Mouse (Mus musculus) liver, adult 2 months (tissue): ENCODE results near the gene Cbx3. TPM values are rescaled to one million over a fixed set of nuclear protein-coding genes. Genes with fewer than 3 reads are reported as not detected.

Source experiments
- DNase-seq: peaks from one replicate; pipeline ENCODE4 v3.0.0-alpha.2; 2011; ENCODE audit warnings: low read depth, low spot score; ENCODE audit errors: extremely low read depth
- H3K27ac ChIP-seq: fragments of 200-500 bp; replicated peaks from 2 replicates; pipeline ENCODE4 v1.5.1; 2012; ENCODE audit warnings: low read depth, mild to moderate bottlenecking, control low read depth, inconsistent platforms, low read length; ENCODE audit not compliant: insufficient read depth
- H3K27me3 ChIP-seq: fragments of 200-500 bp; 2 replicates; pipeline ENCODE4 v1.6.1; 2012; ENCODE audit warnings: mild to moderate bottlenecking, moderate library complexity, low read length, inconsistent platforms; ENCODE audit not compliant: control insufficient read depth, insufficient read depth
- H3K36me3 ChIP-seq: fragments of 200-500 bp; 2 replicates; pipeline ENCODE4 v1.6.1; 2012; ENCODE audit warnings: low read length, inconsistent platforms; ENCODE audit not compliant: control insufficient read depth, insufficient read depth
- H3K4me1 ChIP-seq: fragments of 200-500 bp; 2 replicates; pipeline ENCODE4 v1.6.1; 2011; ENCODE audit warnings: low read length; ENCODE audit not compliant: control insufficient read depth, insufficient read depth
- H3K4me3 ChIP-seq: fragments of 200-500 bp; 2 replicates; pipeline ENCODE4 v1.5.1; 2011; ENCODE audit warnings: low read depth, mild to moderate bottlenecking, control low read depth, low read length, moderate library complexity; ENCODE audit not compliant: insufficient read depth
- H3K79me2 ChIP-seq: fragments of 200-500 bp; 2 replicates; pipeline ENCODE4 v1.6.1; 2012; ENCODE audit warnings: inconsistent platforms, mild to moderate bottlenecking, low read length, moderate library complexity; ENCODE audit not compliant: control insufficient read depth, insufficient read depth
- H3K9ac ChIP-seq: fragments of 200-500 bp; 2 replicates; pipeline ENCODE4 v1.6.1; 2012; ENCODE audit warnings: low read depth, mild to moderate bottlenecking, control low read depth, inconsistent platforms, low read length
- CTCF ChIP-seq: fragments of 200-500 bp; IDR thresholded peaks from 2 replicates; pipeline ENCODE4 v1.5.1; 2011; ENCODE audit warnings: low read depth, low read length, control low read depth
- POLR2A ChIP-seq: fragments of 200-500 bp; IDR thresholded peaks from 2 replicates; pipeline ENCODE4 v1.6.1; 2011; ENCODE audit warnings: low read length, control low read depth; ENCODE audit not compliant: insufficient read depth; ENCODE audit errors: extremely low read depth
- WGBS: fragments of 180-500 bp; shearing (Covaris S2); methylation state at CpG from one replicate; pipeline ENCODE4 v1.1.7; 2018; 5-methylcytosine and 5-hydroxymethylcytosine counted together
- polyA plus RNA-seq: library from polyadenylated mRNA; depleted of rRNA; stranded (reverse); fragments of >200 nt; gene quantifications from 2 replicates; pipeline ENCODE4 v1.2.3, GENCODE M21; 2012
- total RNA-seq: library from RNA; depleted of rRNA; stranded (reverse); fragments of >200 nt; gene quantifications from 2 replicates; pipeline ENCODE4 v1.2.3, GENCODE M21; 2014

The Cbx3 gene
- total and polyA plus RNA-seq, 2 experiments = 3.7 to 42.0 TPM

DNA sequence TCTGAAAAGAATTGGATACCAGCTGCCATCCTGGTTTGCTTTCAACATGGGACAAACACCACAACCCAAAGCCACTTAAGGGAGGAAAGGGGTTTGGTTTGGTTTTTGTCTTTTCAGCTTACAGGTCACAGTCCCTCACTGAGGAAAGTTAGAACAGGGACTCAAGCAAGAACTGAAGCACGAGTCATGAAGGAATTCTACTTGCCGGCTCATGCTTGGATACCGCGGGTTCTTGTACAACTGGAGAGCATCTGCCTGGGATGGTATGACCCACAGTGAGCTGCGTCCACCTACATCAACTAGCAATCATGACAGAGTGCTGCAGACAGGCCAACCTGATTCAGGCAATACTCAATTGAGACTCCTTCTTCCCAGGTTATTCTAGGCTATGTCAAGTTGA is 16.6 kb downstream of the Cbx3 start:
- whole genome bisulfite sequencing = 95% methylated on average over 5 of the region's 5 CpGs
- no peak for TF ChIP-seq POLR2A
- TF ChIP-seq CTCF = no peak
- no peak for DNase-seq
- Histone ChIP-seq H3K4me1 (no peaks in the 10 kb centered on the region), H3K4me3 (no peak overlapping the region), H3K36me3 (peaks cover 6% of the 10 kb centered on the region; the same call in 1 of the 2 replicates), H3K27me3 (no peaks in the 10 kb centered on the region), H3K79me2 (no peaks in the 10 kb centered on the region), H3K27ac (no peak overlapping the region), H3K9ac (no peak overlapping the region)

DNA sequence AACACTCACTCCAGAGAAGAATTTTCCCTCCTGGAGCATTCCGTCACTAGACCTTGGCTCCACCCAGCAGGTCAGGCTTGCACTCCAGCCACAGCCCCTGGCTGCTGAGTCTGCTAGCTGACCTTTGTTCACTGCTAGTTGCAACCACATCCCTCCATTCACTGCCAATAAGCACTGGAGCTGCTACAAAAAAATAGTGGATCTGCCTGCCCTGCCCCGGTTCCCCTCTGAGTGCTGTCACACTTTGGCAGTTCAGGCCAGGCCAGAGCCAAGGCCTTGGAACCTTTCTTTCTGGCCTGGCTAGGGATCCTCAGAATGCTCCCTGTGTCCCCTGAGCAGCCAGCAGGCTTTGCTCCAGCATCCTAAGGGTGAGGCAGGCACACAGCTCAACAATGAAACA is 19.6 kb downstream of the Cbx3 start:
- Histone ChIP-seq H3K9ac (no peak overlapping the region), H3K27me3 (no peaks in the 10 kb centered on the region), H3K36me3 (no peaks in the 10 kb centered on the region), H3K79me2 (no peaks in the 10 kb centered on the region), H3K27ac (no peak overlapping the region), H3K4me3 (no peak overlapping the region), H3K4me1 (no peaks in the 10 kb centered on the region)
- WGBS = 18% methylated on average over 2 of the region's 2 CpGs
- TF ChIP-seq CTCF (no peak), POLR2A (no peak)
- peak; percentile 95 for DNase-seq

DNA sequence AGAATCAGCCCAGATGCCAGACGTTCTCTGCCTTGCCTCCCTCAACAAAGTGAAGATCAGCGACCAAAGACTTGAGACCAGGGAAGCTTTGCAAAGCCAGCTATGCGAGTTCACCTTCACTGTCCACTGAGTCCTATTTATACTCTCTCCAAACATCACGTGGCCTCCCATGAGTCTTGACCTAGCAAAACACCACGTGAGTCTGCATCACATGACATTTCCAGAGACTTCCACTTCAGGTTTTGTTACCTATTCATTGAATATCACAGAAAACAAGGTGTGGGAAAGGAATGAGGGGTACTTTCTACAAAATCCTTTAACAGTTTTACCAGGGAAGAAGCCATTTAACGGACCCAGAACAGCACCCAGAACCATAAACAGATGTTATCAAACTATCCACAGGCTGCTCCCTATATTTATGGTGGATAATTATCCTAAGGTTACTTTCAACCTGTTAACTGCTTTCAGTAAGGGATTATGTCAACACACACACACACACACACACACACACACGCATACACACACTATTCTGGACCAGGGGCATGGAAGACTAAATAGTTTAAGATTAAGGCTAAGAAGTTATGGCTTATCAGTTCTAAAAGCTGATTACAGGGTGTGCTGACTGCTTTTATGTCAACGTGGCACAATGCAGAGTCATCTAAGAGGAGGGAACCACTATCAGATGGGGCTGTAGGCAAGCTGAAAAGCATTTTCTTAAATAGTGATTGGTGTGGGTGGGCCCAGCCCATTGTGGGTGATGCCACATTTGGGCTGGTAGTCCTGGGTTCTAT is 27.4 kb downstream of the Cbx3 start:
- Histone ChIP-seq H3K9ac (no peak overlapping the region), H3K4me3 (no peak overlapping the region), H3K4me1 (no peaks in the 10 kb centered on the region), H3K79me2 (no peaks in the 10 kb centered on the region), H3K27ac (no peak overlapping the region), H3K27me3 (no peaks in the 10 kb centered on the region), H3K36me3 (no peaks in the 10 kb centered on the region)
- TF ChIP-seq POLR2A = no peak
- TF ChIP-seq CTCF = no peak
- no peak for DNase-seq
- 75% methylated on average over 8 of the region's 8 CpGs for WGBS

DNA sequence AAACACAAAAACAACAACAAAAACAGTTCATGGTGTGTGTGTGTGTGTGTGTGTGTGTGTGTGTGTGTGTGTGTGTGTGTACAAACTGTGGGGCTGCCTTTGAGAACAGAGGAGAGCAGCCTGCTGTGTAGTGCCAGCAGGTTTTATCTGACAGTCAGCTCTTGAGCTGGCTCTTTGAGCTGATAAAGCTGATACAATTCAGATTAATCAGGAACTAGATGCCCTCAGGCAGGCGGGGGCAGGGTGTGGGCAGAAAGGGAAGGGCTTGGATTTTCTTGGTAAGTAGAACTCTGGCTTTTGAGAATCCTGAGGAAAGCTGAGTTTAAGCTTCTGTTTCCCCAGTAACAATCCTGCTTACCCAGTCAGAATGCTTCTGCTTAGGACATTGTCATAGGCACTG is 35.5 kb downstream of the Cbx3 start:
- no peak for TF ChIP-seq CTCF
- no peak for TF ChIP-seq POLR2A

DNA sequence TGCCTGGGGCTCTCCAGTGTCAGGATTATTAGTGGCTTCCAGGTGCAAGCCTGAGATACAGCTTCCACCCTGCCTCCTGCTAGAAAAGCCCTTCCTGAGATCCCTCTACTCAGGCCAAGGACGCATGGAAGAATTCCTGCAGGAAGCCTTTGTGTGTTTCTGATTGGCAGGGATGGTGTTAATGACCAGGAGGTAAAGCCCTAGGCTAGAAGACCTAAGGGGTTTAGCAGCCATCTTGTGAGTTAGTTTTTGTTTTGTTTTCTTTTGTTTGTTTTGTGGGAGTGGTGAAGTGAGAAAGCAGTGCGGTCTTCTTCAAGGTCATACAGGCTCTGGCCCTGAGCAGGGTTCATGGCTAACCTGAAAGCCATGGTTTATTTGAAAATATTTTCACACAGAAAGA is 37.4 kb downstream of the Cbx3 start:
- Histone ChIP-seq H3K27me3 (no peaks in the 10 kb centered on the region), H3K9ac (no peak overlapping the region), H3K36me3 (no peaks in the 10 kb centered on the region), H3K4me1 (no peaks in the 10 kb centered on the region), H3K4me3 (no peak overlapping the region), H3K27ac (no peak overlapping the region), H3K79me2 (no peaks in the 10 kb centered on the region)
- no peak for DNase-seq
- 79% methylated on average over 2 of the region's 2 CpGs for WGBS
- no peak for TF ChIP-seq POLR2A

More for the DNA sequence above, 35.5 kb downstream of the Cbx3 start:
- no peaks in the 10 kb centered on the region for H3K27me3 ChIP-seq
- no peak overlapping the region for H3K4me3 ChIP-seq
- H3K4me1 ChIP-seq = no peaks in the 10 kb centered on the region
- H3K79me2 ChIP-seq = no peaks in the 10 kb centered on the region
- H3K27ac ChIP-seq = no peak overlapping the region
- 89% methylated on average over 1 of the region's 1 CpGs for WGBS
- no peaks in the 10 kb centered on the region for H3K36me3 ChIP-seq
- no peak overlapping the region for H3K9ac ChIP-seq
- no peak for DNase-seq

DNA sequence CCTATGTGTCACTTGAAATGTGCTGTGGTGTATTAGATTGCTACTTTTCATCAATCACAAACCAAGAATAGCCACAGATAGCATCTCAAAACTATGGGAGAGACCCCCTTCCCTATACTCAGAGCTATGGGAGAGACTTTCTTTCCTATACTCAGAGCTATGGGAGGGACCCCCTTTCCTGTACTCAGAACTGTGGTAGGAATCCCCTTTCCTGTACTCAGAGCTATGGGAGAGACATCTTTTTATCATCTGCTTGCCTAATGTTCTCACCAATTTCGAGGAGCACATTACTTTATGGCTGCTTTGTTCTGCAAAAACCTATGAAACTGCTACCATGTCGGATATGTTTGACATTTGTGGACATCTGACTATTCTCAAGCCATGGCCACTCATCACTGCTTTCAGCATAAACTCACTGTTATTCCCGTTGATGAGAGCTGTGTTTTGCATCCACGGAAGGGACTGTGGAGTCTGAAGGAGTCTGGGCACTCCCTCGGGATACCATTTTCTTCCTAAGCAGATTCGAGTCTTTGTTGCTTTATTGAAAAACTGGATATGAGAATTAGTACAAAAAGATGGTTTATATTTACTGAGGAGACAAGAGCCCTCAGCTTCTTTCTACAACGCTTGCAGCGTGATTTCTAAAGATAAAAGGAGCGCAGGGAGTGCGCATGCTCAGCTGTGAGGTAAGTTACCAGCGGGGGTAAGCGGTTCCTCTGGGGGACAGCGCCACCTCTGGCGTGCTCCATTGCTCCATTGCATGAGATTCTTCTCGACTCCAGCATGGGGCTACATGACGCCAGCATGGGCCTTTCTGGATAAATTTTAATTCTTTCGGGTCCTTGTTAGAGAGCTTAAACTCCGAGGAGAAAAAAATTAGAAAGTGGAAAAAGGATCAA is 38.8 kb downstream of the Cbx3 start:
- whole genome bisulfite sequencing = 28% methylated on average over 18 of the region's 18 CpGs
- Histone ChIP-seq H3K4me1 (no peaks in the 10 kb centered on the region), H3K27ac (no peak overlapping the region), H3K79me2 (no peaks in the 10 kb centered on the region), H3K27me3 (no peaks in the 10 kb centered on the region), H3K9ac (no peak overlapping the region), H3K36me3 (no peaks in the 10 kb centered on the region), H3K4me3 (no peak overlapping the region)
- TF ChIP-seq POLR2A (no peak), CTCF (peak; percentile 93)
- peak; percentile 75 for DNase-seq
